Mouse (Mus musculus): Measurements from ENCODE around the gene Ifna2.

DNA sequence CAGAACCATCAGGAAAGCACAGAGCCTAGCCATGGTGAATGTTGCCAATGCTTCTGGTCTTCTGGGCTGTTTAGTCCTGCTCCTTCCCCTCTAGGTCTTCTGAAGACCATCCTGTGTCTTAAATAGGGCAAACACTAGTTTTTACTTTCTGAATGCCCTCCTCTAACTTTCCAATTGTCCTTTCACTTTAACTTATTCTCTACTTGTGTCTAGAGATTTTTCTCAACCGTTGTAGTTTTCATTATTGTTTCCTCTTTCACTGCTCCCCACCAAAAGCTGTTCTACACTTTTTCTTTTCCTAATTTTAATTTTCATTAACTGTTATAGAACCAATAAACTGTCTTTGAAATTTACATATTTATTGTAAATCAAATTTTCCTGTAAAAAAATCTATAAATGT, 6.9 kb downstream of the Ifna2 start, which contains the start of gene Ifna16:
- TF ChIP-seq POLR2A (IDR thresholded peaks at IDR 0.05; ENCODE audit: borderline replicate concordance, low read depth, low read length): no peak
- TF ChIP-seq CTCF (IDR thresholded peaks at IDR 0.05; ENCODE audit: low read depth, low read length): no peak

Measured in bone marrow macrophage, adult 2 months (primary cell).